Mouse (Mus musculus) embryonic facial prominence, embryonic 12.5 days (tissue): ENCODE data around the gene Adam6b. TPM values are rescaled to one million over a fixed set of nuclear protein-coding genes. Genes with fewer than 3 reads are reported as not detected.
"Not testable (repeated sequence)": the region's sequence is repeated elsewhere in the genome, so short reads cannot be mapped to it uniquely, and the experiment has no call there.

Experiments
- ATAC-seq: fragments of 200-750 bp; cut with Nextera tagmentation; 2 replicates; pipeline ENCODE4 v1.8.0; 2017; ENCODE audit not compliant: insufficient number of reproducible peaks, insufficient read depth, low FRiP score, low TSS enrichment
- H3K27ac ChIP-seq: fragments of 300-500 bp; sonication (generic); 2 replicates; pipeline ENCODE4 v1.5.1; 2016; ENCODE audit warnings: mild to moderate bottlenecking
- H3K27me3 ChIP-seq: fragments of 300-500 bp; sonication (generic); 2 replicates; pipeline ENCODE4 v1.6.1; 2016; ENCODE audit warnings: mild to moderate bottlenecking, moderate library complexity
- H3K36me3 ChIP-seq: fragments of 300-500 bp; sonication (generic); 2 replicates; pipeline ENCODE4 v1.6.1; 2016; ENCODE audit warnings: mild to moderate bottlenecking
- H3K4me1 ChIP-seq: fragments of 300-500 bp; sonication (generic); 2 replicates; pipeline ENCODE4 v1.6.1; 2016
- H3K4me2 ChIP-seq: fragments of 300-500 bp; sonication (generic); replicated peaks from 2 replicates; pipeline ENCODE4 v1.6.1; 2016; ENCODE audit warnings: mild to moderate bottlenecking, moderate library complexity
- H3K4me3 ChIP-seq: fragments of 300-500 bp; sonication (generic); 2 replicates; pipeline ENCODE4 v1.5.1; 2016; ENCODE audit warnings: mild to moderate bottlenecking
- H3K9ac ChIP-seq: fragments of 300-500 bp; sonication (generic); 2 replicates; pipeline ENCODE4 v1.6.1; 2016; ENCODE audit warnings: mild to moderate bottlenecking, moderate library complexity
- H3K9me3 ChIP-seq: fragments of 300-500 bp; sonication (generic); 2 replicates; pipeline ENCODE4 v1.6.1; 2016; ENCODE audit warnings: mild to moderate bottlenecking, moderate library complexity
- WGBS: fragments of 180-500 bp; shearing (Covaris S2); methylation state at CpG from one replicate; pipeline ENCODE4 v1.1.7; 2016; 5-methylcytosine and 5-hydroxymethylcytosine counted together
- polyA plus RNA-seq: library from polyadenylated mRNA; unstranded; fragments of >200 nt; fragmentation: Nextera tagmentation; extraction: Ambion mirVana; gene quantifications from 2 replicates; pipeline ENCODE4 v1.2.1, GENCODE M21; 2016

The Adam6b gene
- not detected in 2 replicates for polyA plus RNA-seq

DNA sequence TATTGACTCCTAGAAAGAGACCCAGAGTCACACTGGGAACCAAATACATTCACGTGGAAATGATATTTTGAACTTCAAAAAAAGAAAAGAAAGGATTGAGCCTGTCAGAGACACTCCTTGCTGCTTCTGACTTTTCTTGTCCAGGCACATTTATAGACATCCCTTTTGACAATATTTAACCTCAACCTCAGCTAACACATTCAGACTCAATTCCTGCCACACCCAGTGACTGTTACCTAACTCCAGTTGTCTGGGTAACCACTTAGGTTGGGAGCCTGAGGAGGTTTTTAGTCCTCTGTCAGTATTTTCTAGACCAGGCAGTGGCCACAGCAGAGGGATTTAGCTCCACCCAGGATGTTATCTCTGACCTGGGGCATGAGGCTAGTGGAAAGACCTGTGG lies at the start of gene Adam6b:
Adam6b (plus strand) TSS at position 301 of the 400 bp plus-strand sequence.
- WGBS, result 63% methylated on average over 1 of the region's 1 CpGs
- not testable (repeated sequence) for H3K9ac ChIP-seq, H3K4me2 ChIP-seq, H3K36me3 ChIP-seq, H3K27me3 ChIP-seq, H3K27ac ChIP-seq, H3K4me1 ChIP-seq, H3K9me3 ChIP-seq, H3K4me3 ChIP-seq, ATAC-seq

DNA sequence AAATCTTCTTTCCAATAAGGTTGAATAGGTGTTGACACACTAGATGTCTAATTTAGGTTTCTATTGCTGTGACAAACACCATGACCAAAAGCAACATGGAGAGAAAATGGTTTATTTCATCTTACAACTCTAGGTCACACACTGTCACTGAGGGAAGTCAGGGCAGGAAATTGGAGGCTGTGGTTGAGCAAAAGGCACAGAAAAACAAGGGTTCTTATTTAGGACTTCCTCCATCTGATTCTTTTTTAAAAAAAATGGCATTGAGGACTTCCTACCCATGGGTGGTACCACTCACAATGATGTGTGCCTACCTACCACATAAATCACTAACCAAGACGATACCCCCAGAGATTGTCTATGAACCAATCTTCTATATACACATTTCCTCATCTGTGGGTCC lies 43.2 kb upstream of the Adam6b start:
- Histone ChIP-seq H3K4me2 (no peak overlapping the region), H3K4me1 (no peaks in the 10 kb centered on the region), H3K4me3 (no peak overlapping the region), H3K27me3 (no peaks in the 10 kb centered on the region), H3K27ac (no peak overlapping the region), H3K9me3 (no peaks in the 10 kb centered on the region), H3K9ac (no peak overlapping the region), H3K36me3 (no peaks in the 10 kb centered on the region)
- 90% methylated on average over 1 of the region's 1 CpGs for WGBS
- no peak for ATAC-seq

DNA sequence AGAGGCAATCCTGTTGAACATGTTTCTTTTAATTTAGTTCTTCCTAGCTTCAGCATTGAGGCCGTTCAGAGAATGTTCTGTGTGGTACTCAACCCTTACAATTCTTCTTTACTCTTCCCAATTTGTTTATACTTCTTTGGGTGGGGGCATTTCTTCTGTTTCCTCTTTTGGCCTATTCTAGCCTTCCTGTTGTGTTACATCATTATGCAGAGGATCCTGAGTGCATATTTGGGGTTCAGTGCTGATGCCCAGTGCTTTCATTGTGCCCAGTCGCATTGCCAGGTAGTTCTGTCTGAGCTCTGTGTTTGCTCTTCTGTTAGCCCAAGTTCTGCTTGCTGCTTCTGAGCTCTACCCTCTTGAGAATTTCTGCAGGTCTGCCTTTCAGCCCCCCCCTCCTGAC lies 13.1 kb upstream of the Adam6b start:
- ATAC-seq, result no peak
- Histone ChIP-seq H3K36me3 (no peaks in the 10 kb centered on the region), H3K4me3 (no peak overlapping the region), H3K4me1 (no peaks in the 10 kb centered on the region), H3K27ac (no peak overlapping the region), H3K4me2 (no peak overlapping the region), H3K27me3 (no peaks in the 10 kb centered on the region), H3K9ac (no peak overlapping the region), H3K9me3 (no peaks in the 10 kb centered on the region)
- WGBS, result 84% methylated on average over 2 of the region's 2 CpGs

DNA sequence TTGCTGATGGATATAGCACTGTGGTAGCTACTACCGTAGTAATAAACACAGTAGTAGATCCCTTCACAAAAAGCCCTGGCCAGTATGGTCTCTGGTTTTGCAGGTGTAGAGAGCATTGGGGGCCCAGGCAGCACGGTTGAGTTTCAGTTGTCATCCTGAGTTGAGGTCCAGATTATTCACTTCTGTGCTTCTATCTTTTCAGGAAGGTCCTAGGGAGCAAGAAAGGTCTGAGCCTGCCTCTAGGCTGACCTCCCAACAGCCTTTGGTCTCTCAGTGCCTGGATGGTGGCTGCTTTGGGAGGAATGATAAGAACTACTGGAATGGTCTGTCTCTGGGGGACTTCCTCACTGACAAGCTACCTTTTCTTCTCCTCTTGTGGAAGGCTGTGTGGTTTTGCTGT lies 7.2 kb upstream of the Adam6b start:
- Histone ChIP-seq H3K4me3 (no peak overlapping the region), H3K9me3 (no peaks in the 10 kb centered on the region), H3K36me3 (no peaks in the 10 kb centered on the region), H3K27ac (no peak overlapping the region), H3K9ac (no peak overlapping the region), H3K4me2 (no peak overlapping the region), H3K4me1 (no peaks in the 10 kb centered on the region), H3K27me3 (no peaks in the 10 kb centered on the region)
- 83% methylated on average over 2 of the region's 2 CpGs for WGBS
- ATAC-seq, result no peak

DNA sequence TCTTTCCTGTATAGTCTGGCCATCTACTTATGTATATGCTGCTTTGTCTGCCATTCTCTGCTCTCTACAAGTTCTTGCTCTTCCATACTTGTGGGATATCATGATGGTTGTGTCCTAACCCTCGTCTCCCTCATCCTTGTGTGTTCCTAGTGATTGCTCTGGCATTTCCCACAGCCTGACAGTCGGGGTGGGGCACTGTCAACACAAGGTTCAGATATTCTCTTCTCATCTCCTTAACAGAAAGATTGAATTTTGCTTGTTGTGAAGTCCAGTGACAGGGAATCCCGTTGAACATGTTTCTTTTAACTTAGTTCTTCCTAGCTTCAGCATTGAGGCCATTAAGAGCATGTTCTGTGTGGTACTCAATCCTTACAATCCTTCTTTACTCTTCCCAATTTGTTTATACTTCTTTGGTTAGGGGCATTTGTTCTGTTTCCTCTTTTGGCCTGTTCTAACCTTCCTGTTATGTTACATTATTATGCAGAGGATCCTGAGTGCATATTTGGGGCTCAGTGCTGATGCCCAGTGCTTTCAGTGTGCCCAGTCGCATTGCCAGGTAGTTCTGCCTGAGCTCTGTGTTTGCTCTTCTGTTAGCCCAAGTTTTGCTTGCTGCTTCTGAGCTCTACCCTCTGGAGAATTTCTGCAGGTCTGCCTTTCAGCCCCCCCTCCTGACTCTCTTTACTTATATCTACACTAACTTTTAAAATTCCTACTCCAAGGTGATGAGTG lies 6.5 kb upstream of the Adam6b start:
- Histone ChIP-seq H3K27ac (no peak overlapping the region), H3K4me1 (no peaks in the 10 kb centered on the region), H3K36me3 (no peaks in the 10 kb centered on the region), H3K4me2 (no peak overlapping the region), H3K4me3 (no peak overlapping the region), H3K9me3 (no peaks in the 10 kb centered on the region), H3K27me3 (no peaks in the 10 kb centered on the region), H3K9ac (no peak overlapping the region)
- ATAC-seq, result no peak
- 45% methylated on average over 4 of the region's 4 CpGs for WGBS

DNA sequence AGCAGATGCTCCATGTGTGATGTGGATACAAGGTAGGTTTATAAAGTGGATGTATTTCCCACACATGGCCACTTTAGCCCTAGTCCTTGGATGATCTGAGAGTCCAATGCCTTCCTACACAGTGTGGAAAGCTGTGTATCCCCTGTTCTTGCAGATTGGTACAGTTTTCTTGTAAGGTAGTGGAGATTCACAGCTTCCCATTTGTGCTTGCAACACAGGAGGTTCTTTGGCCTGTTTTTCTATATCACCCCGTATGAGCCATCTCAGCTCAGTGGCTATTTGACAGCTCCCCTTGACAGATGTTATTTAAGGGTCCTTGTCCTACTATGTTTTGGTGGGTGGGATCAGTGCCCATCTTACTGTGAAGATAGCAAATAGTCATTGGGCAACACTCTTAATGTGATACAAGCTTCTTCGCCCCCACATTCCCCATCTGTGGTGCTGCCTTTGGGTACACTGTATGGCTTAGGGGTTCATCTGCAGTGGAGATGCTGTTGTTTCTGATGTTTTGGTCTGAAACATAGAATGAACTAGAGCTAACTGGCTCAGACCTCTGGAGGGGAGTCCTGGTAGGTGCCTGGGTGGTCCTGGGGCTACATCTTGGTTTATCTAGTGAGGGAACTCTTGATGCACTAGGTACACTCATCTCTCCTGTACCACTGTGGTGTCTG lies 5.7 kb upstream of the Adam6b start:
- H3K4me2 ChIP-seq, result no peak overlapping the region
- no peaks in the 10 kb centered on the region for H3K9me3 ChIP-seq
- WGBS, result 85% methylated on average over 2 of the region's 2 CpGs
- ATAC-seq, result no peak
- H3K27me3 ChIP-seq, result no peaks in the 10 kb centered on the region
- H3K4me1 ChIP-seq, result no peaks in the 10 kb centered on the region
- H3K36me3 ChIP-seq, result no peaks in the 10 kb centered on the region
- H3K9ac ChIP-seq, result no peak overlapping the region
- H3K4me3 ChIP-seq, result no peak overlapping the region
- no peak overlapping the region for H3K27ac ChIP-seq

DNA sequence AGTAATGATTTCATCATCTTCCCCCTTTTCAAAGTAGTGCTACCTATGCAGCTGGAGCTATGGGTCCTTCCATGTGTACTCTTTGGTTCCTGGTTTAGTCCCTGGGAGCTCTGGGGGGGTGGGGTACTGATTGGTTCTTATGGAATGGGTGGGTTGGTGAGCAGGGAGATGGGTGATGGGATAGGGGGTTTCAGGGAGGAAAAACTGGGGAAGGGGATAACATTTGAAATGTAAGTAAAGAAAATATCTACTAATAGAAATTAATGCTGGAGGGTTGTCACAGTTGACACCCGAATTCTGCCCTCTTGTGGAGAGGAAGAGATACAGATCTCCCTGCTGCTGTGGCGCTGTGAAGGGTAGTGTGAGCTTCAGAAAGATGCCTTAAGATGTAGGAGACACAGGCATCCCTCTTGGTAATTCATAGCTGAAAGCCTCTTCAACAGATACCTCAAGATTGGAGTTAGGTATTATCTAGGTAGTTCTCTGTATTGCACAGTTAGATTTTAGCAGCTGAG lies 4.3 kb upstream of the Adam6b start:
- H3K36me3 ChIP-seq, result no peaks in the 10 kb centered on the region
- H3K27ac ChIP-seq, result no peak overlapping the region
- no peaks in the 10 kb centered on the region for H3K27me3 ChIP-seq
- no peak for ATAC-seq
- no peak overlapping the region for H3K4me3 ChIP-seq
- no peak overlapping the region for H3K4me2 ChIP-seq
- H3K4me1 ChIP-seq, result no peaks in the 10 kb centered on the region
- 35% methylated on average over 2 of the region's 2 CpGs for WGBS
- H3K9ac ChIP-seq, result no peak overlapping the region
- no peaks in the 10 kb centered on the region for H3K9me3 ChIP-seq

DNA sequence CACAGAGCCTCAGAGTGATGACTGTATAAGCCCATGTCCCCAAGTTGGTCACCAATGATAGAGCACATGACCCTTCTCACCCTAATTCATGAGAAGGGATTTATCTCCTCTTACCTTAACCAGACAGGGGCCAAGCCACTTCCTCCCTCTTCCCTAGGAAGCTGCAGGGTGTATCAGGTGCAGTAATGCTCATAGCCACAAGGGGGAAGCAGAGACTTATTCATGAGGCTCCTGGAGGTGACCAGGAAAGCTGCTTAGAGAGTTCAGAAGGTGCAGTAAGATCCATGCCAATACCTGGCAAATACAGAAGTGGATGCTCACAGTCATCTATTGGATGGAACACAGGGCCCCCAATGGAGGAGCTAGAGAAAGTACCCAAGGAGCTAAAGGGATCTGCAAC lies 1.6 kb upstream of the Adam6b start:
- not testable (repeated sequence) for H3K27me3 ChIP-seq, H3K36me3 ChIP-seq, H3K4me1 ChIP-seq, H3K4me2 ChIP-seq, H3K4me3 ChIP-seq, H3K9me3 ChIP-seq, H3K27ac ChIP-seq, H3K9ac ChIP-seq, ATAC-seq

DNA sequence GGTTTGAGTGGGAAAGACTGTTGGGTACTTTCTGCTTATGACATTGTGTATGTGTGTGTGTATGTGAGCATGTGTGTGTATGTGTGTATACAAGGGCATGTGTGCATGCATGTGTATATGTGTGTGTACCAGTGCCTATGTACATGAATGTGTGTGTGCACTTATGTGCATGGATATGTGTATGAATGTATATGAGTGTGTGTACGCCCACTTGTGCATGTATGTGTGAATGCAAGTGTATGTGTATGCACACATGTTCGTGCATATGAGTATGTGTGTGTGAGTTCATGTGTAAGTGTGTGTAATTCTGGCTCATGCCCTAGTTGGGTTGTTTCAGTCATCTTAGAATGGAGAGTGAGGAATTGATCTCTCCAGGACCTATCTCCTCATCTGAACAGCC lies 36.6 kb downstream of the Adam6b start:
- H3K4me1 ChIP-seq, result no peaks in the 10 kb centered on the region
- H3K4me3 ChIP-seq, result no peak overlapping the region
- no peak for ATAC-seq
- H3K9ac ChIP-seq, result no peak overlapping the region
- H3K9me3 ChIP-seq, result peaks cover 10% of the 10 kb centered on the region; the same call in 1 of the 2 replicates
- no peak overlapping the region for H3K27ac ChIP-seq
- no peak overlapping the region for H3K4me2 ChIP-seq
- H3K36me3 ChIP-seq, result no peaks in the 10 kb centered on the region
- WGBS, result 74% methylated on average over 2 of the region's 2 CpGs
- no peaks in the 10 kb centered on the region for H3K27me3 ChIP-seq

Other genes with a start within 250 kb of the Adam6b start
- not detected in 2 replicates for gene Adam6a, start 54.4 kb downstream of the Adam6b start, polyA plus RNA-seq